Mouse (Mus musculus): ENCODE results near the gene Asb4. TPM values are rescaled to one million over a fixed set of nuclear protein-coding genes. Genes with fewer than 3 reads are reported as not detected.

The Asb4 gene
- polyA plus RNA-seq, 1 experiment from 2014 or later = 6.7 TPM

- Histone ChIP-seq H3K4me1 (ENCODE audit: control insufficient read depth, insufficient read depth, low read length) (peaks cover 26% of the 10 kb centered on the region), H3K27ac (ENCODE audit: low read depth, low read length) (no peak overlapping the region), H3K9ac (replicated peaks; ENCODE audit: low read depth, low read length) (no peak overlapping the region), H3K27me3 (ENCODE audit: control insufficient read depth, insufficient read depth, low read length) (no peaks in the 10 kb centered on the region), H3K36me3 (ENCODE audit: control insufficient read depth, insufficient read depth, low read length) (no peaks in the 10 kb centered on the region), H3K4me2 (ENCODE audit: low read depth, low read length) (no peak overlapping the region), H3K4me3 (ENCODE audit: low read depth, low read length) (no peak overlapping the region), H3K9me3 (ENCODE audit: control insufficient read depth, low read length) (no peaks in the 10 kb centered on the region)
- ATAC-seq (ENCODE audit: low read depth) = no peak
- WGBS = 41% methylated on average over 7 of the region's 7 CpGs
Observed at GRCm38 (mm10) chr6:5385161-5385640, 2.0 kb downstream of the Asb4 start.

GRCm38 (mm10) chr6:5386486-5386885 is 3.3 kb downstream of the Asb4 start:
- Histone ChIP-seq H3K27me3 (ENCODE audit: control insufficient read depth, insufficient read depth, low read length) (no peaks in the 10 kb centered on the region), H3K4me1 (ENCODE audit: control insufficient read depth, insufficient read depth, low read length) (peaks cover 13% of the 10 kb centered on the region; the same call in 1 of the 2 replicates), H3K9ac (replicated peaks; ENCODE audit: low read depth, low read length) (no peak overlapping the region), H3K4me3 (ENCODE audit: low read depth, low read length) (no peak overlapping the region), H3K27ac (ENCODE audit: low read depth, low read length) (no peak overlapping the region), H3K36me3 (ENCODE audit: control insufficient read depth, insufficient read depth, low read length) (no peaks in the 10 kb centered on the region), H3K4me2 (ENCODE audit: low read depth, low read length) (no peak overlapping the region), H3K9me3 (ENCODE audit: control insufficient read depth, low read length) (no peaks in the 10 kb centered on the region)
- no peak for ATAC-seq (ENCODE audit: low read depth)
- 88% methylated on average over 4 of the region's 4 CpGs for WGBS

DNA sequence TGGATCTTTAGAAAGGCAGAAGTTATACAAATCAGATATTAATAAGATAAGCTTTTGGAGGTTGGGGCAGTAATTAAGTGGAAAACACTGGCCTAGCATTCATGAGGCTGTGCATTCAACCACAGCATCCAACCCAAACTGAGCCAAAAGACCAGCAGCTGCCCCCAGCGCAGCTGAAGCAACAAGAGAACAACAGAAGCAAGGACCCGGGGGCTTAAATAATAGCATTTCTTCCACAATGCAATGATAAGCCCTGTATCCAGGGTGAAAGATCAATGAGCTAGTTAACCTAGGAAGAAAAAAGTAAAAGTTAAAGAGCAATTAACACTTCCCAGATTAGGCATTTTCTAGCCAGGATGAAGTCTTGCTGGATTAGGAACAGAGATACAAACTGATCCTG is 4.2 kb downstream of the Asb4 start:
- H3K4me2 ChIP-seq (ENCODE audit: low read depth, low read length) = no peak overlapping the region
- no peak overlapping the region for H3K27ac ChIP-seq (ENCODE audit: low read depth, low read length)
- ATAC-seq (ENCODE audit: low read depth) = no peak
- H3K27me3 ChIP-seq (ENCODE audit: control insufficient read depth, insufficient read depth, low read length) = no peaks in the 10 kb centered on the region
- no peak overlapping the region for H3K9ac ChIP-seq (replicated peaks; ENCODE audit: low read depth, low read length)
- H3K36me3 ChIP-seq (ENCODE audit: control insufficient read depth, insufficient read depth, low read length) = no peaks in the 10 kb centered on the region
- H3K4me3 ChIP-seq (ENCODE audit: low read depth, low read length) = no peak overlapping the region
- no peaks in the 10 kb centered on the region for H3K9me3 ChIP-seq (ENCODE audit: control insufficient read depth, low read length)
- 31% methylated on average over 2 of the region's 2 CpGs for WGBS
- peaks cover 8% of the 10 kb centered on the region; the same call in 1 of the 2 replicates for H3K4me1 ChIP-seq (ENCODE audit: control insufficient read depth, insufficient read depth, low read length)

DNA sequence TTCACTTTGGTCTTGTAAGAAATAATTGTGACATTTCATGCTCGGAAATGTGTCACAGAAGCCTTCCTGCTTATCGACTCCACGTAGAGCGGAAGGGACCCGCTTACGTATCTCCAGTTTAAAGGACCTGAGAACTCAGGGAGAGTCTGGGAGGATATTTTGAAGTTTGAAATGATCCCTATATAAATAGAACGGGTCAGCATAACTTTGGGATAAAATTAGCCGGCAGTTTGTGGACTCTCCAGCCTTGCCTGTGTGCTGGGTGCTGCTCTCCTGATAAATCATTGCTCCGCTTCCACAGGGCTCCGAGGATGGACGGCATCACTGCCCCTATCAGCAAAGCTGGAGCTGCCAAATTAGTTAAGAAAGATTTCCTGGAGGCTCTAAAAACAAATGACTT is 7.1 kb downstream of the Asb4 start:
- Histone ChIP-seq H3K27ac (ENCODE audit: low read depth, low read length) (no peak overlapping the region), H3K9ac (replicated peaks; ENCODE audit: low read depth, low read length) (no peak overlapping the region), H3K4me2 (ENCODE audit: low read depth, low read length) (peak overlapping the region; percentile 53), H3K9me3 (ENCODE audit: control insufficient read depth, low read length) (no peaks in the 10 kb centered on the region), H3K4me3 (ENCODE audit: low read depth, low read length) (peak overlapping the region; percentile 19; the same call in 1 of the 2 replicates), H3K27me3 (ENCODE audit: control insufficient read depth, insufficient read depth, low read length) (no peaks in the 10 kb centered on the region), H3K36me3 (ENCODE audit: control insufficient read depth, insufficient read depth, low read length) (no peaks in the 10 kb centered on the region), H3K4me1 (ENCODE audit: control insufficient read depth, insufficient read depth, low read length) (no peaks in the 10 kb centered on the region)
- ATAC-seq (ENCODE audit: low read depth) = no peak
- WGBS = 11% methylated on average over 11 of the region's 11 CpGs

DNA sequence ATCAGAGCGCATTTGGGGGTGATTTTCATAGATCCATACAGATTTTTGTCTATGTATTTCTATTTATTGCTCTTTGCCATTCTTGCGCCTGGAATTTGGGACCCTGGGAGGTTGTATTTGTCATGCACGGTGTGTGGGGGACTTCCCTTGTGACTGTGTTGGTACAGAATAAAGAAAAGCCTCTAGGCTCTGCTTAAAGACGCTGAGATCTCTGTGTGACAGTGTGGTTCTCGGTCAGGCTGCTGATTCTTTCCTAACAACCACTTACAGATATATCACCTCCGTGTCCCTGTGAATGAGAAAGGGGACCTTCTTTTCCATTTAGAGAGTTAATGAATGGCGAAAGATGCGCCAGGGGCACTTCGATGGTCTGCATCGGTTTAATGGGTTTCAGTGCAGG is 7.8 kb downstream of the Asb4 start:
- ATAC-seq (ENCODE audit: low read depth) = no peak
- Histone ChIP-seq H3K9me3 (ENCODE audit: control insufficient read depth, low read length) (no peaks in the 10 kb centered on the region), H3K9ac (replicated peaks; ENCODE audit: low read depth, low read length) (no peak overlapping the region), H3K4me1 (ENCODE audit: control insufficient read depth, insufficient read depth, low read length) (no peaks in the 10 kb centered on the region), H3K36me3 (ENCODE audit: control insufficient read depth, insufficient read depth, low read length) (no peaks in the 10 kb centered on the region), H3K4me2 (ENCODE audit: low read depth, low read length) (peak overlapping the region; percentile 53), H3K27me3 (ENCODE audit: control insufficient read depth, insufficient read depth, low read length) (no peaks in the 10 kb centered on the region), H3K4me3 (ENCODE audit: low read depth, low read length) (peak overlapping the region; percentile 19; the same call in 1 of the 2 replicates), H3K27ac (ENCODE audit: low read depth, low read length) (no peak overlapping the region)
- 9% methylated on average over 10 of the region's 10 CpGs for WGBS

DNA sequence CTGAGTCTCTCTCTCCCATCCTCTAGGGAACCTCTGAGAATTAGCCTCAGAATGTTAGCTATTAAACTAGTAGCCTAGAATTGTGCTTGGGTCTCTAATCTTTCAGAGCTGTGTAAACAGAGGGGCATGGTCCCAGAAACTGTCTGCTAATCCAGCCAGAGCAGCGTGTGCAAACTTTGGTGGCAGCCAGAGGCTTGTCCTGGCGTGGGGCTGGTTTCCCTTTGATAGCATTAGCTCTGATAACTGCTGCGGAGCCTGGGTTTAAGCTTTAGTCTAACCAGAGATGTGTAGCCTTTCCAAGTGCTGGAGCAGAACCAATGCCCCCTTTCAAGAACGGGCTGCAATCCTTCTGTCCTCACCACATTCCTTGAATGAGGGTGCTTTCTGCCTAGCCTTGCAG is 11.8 kb downstream of the Asb4 start:
- Histone ChIP-seq H3K36me3 (ENCODE audit: control insufficient read depth, insufficient read depth, low read length) (no peaks in the 10 kb centered on the region), H3K27me3 (ENCODE audit: control insufficient read depth, insufficient read depth, low read length) (no peaks in the 10 kb centered on the region), H3K9ac (replicated peaks; ENCODE audit: low read depth, low read length) (no peak overlapping the region), H3K4me1 (ENCODE audit: control insufficient read depth, insufficient read depth, low read length) (no peaks in the 10 kb centered on the region), H3K4me2 (ENCODE audit: low read depth, low read length) (no peak overlapping the region), H3K27ac (ENCODE audit: low read depth, low read length) (no peak overlapping the region), H3K9me3 (ENCODE audit: control insufficient read depth, low read length) (no peaks in the 10 kb centered on the region), H3K4me3 (ENCODE audit: low read depth, low read length) (no peak overlapping the region)
- no peak for ATAC-seq (ENCODE audit: low read depth)
- WGBS = 42% methylated on average over 4 of the region's 4 CpGs

- WGBS = 59% methylated on average over 3 of the region's 3 CpGs
- H3K4me1 ChIP-seq (ENCODE audit: control insufficient read depth, insufficient read depth, low read length) = no peaks in the 10 kb centered on the region
- no peak overlapping the region for H3K27ac ChIP-seq (ENCODE audit: low read depth, low read length)
- H3K9me3 ChIP-seq (ENCODE audit: control insufficient read depth, low read length) = no peaks in the 10 kb centered on the region
- no peaks in the 10 kb centered on the region for H3K27me3 ChIP-seq (ENCODE audit: control insufficient read depth, insufficient read depth, low read length)
- ATAC-seq (ENCODE audit: low read depth) = no peak
- no peak overlapping the region for H3K4me3 ChIP-seq (ENCODE audit: low read depth, low read length)
- H3K4me2 ChIP-seq (ENCODE audit: low read depth, low read length) = no peak overlapping the region
- no peaks in the 10 kb centered on the region for H3K36me3 ChIP-seq (ENCODE audit: control insufficient read depth, insufficient read depth, low read length)
- H3K9ac ChIP-seq (replicated peaks; ENCODE audit: low read depth, low read length) = no peak overlapping the region
Observed at GRCm38 (mm10) chr6:5396797-5397196, 13.6 kb downstream of the Asb4 start.

DNA sequence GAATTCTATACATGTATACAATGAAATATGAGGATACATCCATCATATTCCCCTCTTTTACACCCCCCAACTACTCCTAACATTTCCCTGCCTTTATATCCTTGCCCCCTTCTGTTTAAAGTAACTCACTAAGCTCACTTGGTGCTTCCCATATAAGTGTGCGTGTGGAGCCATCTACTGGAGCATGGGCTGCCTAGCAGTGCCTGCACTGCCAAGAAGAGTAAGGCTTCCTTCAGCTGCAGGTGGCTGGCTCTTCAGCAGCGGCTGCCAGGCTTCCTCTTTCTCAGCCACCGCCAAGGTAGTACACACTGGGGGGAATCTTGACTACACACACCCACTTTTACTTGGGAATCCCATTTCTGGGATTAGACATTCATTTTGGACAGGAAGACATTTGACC is 18.2 kb downstream of the Asb4 start:
- Histone ChIP-seq H3K27ac (ENCODE audit: low read depth, low read length) (no peak overlapping the region), H3K9ac (replicated peaks; ENCODE audit: low read depth, low read length) (no peak overlapping the region), H3K36me3 (ENCODE audit: control insufficient read depth, insufficient read depth, low read length) (no peaks in the 10 kb centered on the region), H3K4me1 (ENCODE audit: control insufficient read depth, insufficient read depth, low read length) (peaks cover 12% of the 10 kb centered on the region), H3K4me2 (ENCODE audit: low read depth, low read length) (no peak overlapping the region), H3K4me3 (ENCODE audit: low read depth, low read length) (no peak overlapping the region), H3K9me3 (ENCODE audit: control insufficient read depth, low read length) (no peaks in the 10 kb centered on the region), H3K27me3 (ENCODE audit: control insufficient read depth, insufficient read depth, low read length) (no peaks in the 10 kb centered on the region)
- 4% methylated on average over 3 of the region's 3 CpGs for WGBS
- ATAC-seq (ENCODE audit: low read depth) = peak; percentile 90

DNA sequence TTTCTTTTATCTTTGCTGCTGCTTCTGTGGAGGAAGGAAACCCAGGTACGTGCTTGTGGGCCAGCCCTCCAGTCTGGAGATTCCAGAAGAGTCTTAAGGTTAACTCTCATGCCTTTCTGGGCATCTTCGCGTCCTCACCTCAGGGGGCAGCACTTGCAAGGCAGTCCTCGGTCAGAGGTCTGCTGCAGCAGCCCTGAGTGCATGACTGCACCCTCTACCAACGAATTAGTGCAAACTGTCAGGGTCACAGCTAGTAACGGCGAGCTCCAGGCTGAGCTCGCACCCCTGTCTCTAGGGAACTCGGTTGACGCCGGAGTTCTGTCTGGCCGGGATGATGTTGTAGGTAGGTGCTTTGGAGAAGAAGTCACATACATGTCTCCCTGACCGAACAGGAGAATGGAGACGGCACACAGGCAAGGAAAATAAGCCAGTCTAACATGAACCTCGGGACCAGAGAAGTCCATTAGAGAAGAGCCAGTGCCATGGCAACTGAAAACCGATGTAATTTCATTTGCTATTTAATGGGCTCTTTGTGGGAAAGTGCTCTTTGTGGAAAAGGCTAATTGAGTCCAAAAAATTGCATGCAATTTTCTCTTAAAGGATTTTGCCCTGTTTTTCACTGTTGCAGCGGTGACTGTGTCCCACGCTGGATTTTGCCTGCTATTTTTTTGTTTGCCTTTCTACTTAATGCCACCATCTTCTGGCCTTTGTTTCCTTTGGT is 20.1 kb downstream of the Asb4 start:
- Histone ChIP-seq H3K36me3 (ENCODE audit: control insufficient read depth, insufficient read depth, low read length) (no peaks in the 10 kb centered on the region), H3K9me3 (ENCODE audit: control insufficient read depth, low read length) (no peaks in the 10 kb centered on the region), H3K4me2 (ENCODE audit: low read depth, low read length) (peak overlapping the region; percentile 50), H3K9ac (replicated peaks; ENCODE audit: low read depth, low read length) (no peak overlapping the region; the same call in 1 of the 2 replicates), H3K4me3 (ENCODE audit: low read depth, low read length) (peak overlapping the region; percentile 9), H3K27me3 (ENCODE audit: control insufficient read depth, insufficient read depth, low read length) (no peaks in the 10 kb centered on the region), H3K27ac (ENCODE audit: low read depth, low read length) (peak overlapping the region; percentile 76), H3K4me1 (ENCODE audit: control insufficient read depth, insufficient read depth, low read length) (peaks cover 15% of the 10 kb centered on the region)
- WGBS = 12% methylated on average over 18 of the region's 18 CpGs
- ATAC-seq (ENCODE audit: low read depth) = peak; percentile 78
